Mouse (Mus musculus): ENCODE measurements around the gene Ghitm.

Gene Ghitm

DNA sequence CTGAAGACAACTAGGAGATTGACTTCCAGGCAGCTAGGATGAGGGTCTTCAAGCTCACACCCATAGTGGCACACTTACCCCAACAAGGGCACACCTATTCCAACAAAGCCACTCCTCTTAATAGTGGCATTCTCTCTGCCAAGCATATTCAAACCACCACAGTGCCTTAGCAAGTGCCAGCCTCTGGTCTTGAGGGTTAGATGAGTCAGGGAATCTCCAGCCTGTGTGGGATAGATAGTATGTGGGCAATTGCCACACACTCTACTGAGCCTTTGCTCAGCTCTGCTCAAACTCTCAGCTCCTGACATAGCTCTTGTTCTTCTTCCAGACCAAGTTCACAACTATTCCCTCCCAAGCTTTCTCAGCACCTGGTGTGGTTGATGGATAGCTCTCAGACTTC is 23.7 kb downstream of the Ghitm start:
- no peak for TF ChIP-seq GATA4 (IDR thresholded peaks at IDR 0.05; ENCODE audit: insufficient replicate concordance, low read length)

DNA sequence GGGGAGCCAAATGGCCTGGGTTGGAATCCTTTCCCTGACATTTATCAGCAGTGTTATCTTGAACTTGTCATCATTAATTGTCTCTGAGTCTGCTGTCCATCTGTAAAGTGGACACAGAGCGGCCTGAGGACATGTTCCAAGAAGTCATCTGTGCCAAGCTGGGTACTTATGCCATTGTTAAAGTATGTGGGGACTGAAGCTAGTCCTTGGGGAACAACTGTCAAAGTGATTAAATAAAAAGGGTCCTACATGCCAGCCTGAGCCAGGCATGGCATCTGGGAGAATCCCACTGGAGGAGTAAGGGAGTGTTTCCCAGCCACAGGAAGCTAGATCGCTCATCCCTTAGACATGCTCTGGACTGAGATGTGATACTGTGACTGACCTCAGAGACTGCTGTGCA is 24.6 kb downstream of the Ghitm start:
- no peak for TF ChIP-seq GATA4 (IDR thresholded peaks at IDR 0.05; ENCODE audit: insufficient replicate concordance, low read length)

DNA sequence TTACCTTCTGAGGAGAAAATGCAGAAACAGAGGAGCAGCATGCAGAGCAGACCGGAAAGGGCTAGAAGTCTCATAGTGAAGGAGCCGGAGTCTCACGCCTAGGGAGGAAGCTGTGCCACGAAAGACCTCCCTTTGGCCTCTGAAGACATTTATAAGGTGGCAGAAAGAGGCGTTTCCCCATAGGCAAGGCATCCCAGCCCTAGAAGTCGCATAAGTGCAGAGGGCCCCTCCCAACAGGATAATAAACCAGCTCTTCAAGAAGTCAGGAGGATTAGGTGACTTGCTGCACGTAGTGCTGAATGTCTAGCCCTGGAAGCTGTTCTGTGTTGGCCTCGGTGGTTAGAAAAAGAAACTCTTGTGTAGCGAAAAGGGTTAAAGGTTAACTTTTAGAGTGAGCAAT is 25.1 kb downstream of the Ghitm start:
- no peak for TF ChIP-seq GATA4 (IDR thresholded peaks at IDR 0.05; ENCODE audit: insufficient replicate concordance, low read length)

DNA sequence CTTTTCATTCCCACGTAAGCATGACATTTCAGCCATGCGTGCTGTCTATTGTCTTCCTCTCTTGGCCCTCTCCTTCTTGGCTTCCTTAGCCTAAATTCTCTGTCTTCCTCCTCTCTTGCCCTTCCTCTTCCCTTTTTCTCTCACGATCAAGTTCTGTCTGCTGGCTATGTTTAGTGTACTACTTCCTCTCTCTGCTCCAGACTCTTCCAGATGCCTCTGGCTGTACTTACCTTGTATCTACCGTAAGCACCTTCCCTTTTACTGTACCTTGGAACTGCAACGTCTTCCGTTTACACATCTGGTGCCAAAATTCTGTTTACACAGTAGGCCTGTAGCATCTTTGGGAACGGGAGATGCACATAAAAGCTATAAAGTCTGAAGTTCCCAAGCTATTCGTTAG is 25.6 kb downstream of the Ghitm start:
- no peak for TF ChIP-seq GATA4 (IDR thresholded peaks at IDR 0.05; ENCODE audit: insufficient replicate concordance, low read length)

DNA sequence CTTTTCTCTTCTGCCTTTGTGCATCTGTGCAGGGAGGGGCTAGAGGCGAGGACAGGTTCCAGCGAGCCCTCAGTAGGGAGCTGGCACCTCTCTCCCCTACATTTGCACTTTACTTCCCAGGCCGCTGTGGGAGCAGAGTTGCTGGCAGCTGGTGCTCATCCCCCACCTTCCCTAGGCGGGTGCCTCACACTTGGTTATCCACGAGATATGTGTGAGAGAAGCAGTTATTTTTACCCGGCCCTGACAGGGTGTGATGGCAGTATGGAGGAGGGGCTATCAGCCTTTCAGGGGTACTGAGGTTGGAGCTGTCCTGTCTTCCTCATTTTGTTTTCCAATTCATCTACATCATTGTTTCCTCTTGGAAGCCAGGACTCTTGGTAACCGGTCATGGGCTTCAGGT is 29.2 kb downstream of the Ghitm start:
- TF ChIP-seq GATA4 (IDR thresholded peaks at IDR 0.05; ENCODE audit: insufficient replicate concordance, low read length): no peak

DNA sequence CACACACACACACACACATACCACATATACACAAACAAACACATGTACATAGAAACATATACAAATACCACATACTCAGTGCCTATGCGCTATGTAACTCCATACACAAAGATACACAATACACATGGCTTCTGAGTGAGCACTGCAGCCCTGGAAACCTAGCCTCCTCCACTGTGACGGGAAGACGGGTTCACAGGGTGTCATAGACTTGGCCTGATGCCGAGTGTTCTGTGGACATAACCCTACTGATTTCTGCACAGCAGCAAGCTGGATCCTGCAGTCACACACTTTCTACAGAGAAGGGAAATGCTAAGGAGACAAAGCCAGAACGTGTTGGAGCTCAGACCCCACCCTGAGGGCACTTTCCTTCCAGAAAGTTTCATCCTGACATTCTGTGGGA is 30.3 kb downstream of the Ghitm start:
- TF ChIP-seq GATA4 (IDR thresholded peaks at IDR 0.05; ENCODE audit: insufficient replicate concordance, low read length): no peak

DNA sequence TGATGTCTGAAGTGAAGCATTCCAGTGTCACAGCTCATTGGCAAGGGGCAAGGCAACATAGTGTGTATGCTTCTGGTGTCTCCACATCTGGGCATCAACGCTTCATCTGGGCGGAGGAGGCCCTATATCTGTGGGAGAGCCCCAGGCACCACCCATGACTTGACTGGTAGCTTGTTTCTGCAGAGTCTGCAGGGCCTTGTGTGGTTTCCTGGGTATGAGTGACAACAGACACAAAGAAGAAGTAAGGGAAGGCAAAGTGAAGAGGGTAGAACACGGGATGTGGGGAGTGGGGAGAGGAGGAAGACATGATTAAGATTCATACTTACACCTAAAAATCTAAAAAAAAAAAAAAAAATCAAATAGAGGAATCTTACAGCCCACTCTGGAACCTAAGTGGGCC is 32.6 kb downstream of the Ghitm start:
- TF ChIP-seq GATA4 (IDR thresholded peaks at IDR 0.05; ENCODE audit: insufficient replicate concordance, low read length): no peak

DNA sequence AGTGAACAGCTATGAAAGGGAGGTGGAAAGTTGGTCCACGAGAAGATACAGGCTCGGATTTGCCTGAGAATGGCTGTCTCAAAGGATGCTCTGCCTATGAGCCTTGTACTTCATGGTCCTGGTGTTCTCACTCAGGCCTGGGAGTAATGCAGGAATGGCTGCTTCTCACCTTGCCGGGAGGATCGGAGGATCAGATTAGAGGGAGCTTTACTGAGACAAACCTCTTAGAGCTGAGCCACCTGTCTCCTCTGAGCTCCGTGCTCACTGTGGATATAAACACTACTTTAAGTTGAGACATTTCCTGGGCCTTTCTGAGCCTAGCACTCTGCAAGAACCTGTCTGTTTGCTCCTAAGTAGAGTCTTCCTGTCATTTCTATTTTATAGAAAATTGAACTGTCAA is 33.5 kb downstream of the Ghitm start:
- TF ChIP-seq GATA4 (IDR thresholded peaks at IDR 0.05; ENCODE audit: insufficient replicate concordance, low read length): no peak

DNA sequence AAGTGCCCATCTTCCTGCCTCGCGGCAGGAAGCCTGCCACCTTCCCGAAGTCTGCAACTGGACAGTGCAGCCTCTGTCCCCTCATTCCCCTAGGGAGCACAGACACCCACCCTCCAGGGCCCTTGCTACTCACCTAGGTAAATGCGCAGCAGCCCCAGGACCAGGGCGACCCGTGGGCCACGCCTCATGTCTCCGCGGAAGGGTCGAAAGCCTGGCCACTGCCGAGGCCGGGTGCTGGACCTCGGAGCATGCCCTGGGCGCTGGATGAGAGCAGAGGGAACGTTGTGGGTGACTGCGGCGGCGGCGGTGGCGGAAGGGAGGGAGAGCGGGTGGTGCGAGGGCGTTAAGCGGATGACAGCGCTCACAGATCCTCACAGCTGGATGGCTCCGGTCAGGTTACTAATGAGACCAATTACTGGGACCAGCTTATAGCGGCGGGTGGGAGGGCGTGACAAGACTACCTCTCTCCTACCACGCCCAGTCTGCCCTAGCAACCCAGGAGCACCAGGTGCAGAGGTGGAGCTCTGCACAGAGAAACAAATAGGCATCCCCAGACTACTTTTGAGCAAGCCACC is 37.0 kb downstream of the Ghitm start, which contains the start of gene Cdhr1:
Cdhr1 (minus strand) TSS at position 392 of the 575 bp plus-strand sequence.
- no peak for TF ChIP-seq GATA4 (IDR thresholded peaks at IDR 0.05; ENCODE audit: insufficient replicate concordance, low read length)

DNA sequence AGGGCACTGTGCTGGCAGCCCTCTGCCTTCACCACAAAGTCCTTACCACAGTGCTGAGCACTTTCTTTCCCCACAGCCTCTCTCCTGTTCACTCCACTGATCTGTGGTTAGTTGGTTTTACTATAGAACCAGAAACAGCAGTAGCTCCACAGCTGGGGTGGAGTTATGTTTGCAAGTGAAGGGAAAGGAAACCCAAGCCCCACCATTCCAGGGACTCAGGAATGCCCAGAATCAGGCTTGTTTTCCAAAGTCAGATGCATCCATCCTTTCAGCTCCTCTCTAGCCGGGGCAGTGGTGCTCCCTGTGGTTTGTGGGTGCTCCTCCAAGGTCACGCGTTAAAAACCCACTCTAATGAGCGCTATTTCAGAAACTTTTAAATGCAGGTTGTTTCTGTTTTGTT is 39.5 kb downstream of the Ghitm start:
- TF ChIP-seq GATA4 (IDR thresholded peaks at IDR 0.05; ENCODE audit: insufficient replicate concordance, low read length): no peak

DNA sequence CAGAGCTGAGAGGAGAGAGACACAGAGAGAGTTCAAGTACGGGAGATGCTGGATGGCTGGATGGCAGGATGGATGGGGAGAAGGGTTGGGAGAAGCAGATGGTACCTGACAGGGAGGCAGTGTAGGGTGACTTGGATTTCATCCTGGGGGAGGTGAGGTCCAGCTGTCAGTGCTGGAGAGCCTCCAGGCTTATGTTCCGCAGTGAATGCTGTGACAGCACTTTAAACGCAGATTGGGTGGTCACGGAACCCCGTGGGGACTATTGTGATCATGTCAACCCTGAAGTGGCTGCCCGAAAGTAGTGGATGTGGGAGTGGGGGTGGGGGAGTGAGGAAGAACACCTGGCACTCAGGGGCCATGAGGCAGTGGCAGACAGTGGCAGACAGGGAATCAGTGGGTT is 40.6 kb downstream of the Ghitm start:
- TF ChIP-seq GATA4 (IDR thresholded peaks at IDR 0.05; ENCODE audit: insufficient replicate concordance, low read length): no peak

DNA sequence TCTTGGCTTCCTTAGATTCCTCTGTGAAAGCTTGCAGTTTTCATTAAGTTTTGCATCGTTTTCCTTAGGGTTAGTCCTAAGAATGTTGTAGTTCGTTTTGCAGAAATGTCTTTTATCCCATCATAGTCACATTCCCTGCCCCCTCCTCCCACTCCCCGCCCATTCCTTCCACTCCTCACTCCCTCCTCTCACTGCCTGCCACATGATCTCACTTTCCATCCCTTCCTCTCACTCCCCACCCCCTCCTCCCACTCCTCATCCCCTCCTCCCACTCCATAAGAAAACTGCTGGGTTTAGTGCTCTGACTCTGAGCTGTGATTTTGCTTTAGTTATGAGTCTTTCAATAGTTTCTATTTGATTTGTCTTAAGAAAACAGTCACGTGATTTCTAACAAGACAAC is 51.3 kb downstream of the Ghitm start:
- TF ChIP-seq GATA4 (IDR thresholded peaks at IDR 0.05; ENCODE audit: insufficient replicate concordance, low read length): no peak

DNA sequence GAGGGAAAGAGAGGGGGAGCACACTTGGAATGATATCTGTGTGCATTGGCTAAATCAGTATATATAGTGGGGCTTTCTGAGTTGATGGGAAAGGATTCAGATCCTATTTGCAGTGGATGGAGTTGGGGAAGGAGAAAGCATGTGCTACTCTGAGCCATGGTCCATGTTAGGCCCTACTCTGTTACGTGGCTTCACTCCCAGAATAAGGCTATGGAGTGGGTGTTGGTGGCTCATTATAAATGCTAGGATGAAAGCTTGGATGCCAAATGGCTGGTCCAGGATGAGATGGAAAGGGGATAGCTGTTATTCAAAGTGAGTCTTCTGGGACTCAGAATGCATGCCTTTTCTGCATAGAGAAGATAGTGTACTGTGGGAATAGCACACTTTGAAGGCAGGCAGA is 54.3 kb downstream of the Ghitm start:
- TF ChIP-seq GATA4 (IDR thresholded peaks at IDR 0.05; ENCODE audit: insufficient replicate concordance, low read length): no peak

Measured in liver, adult (tissue).